Mouse (Mus musculus) stomach, embryonic 15.5 days (tissue): Measurements from ENCODE around the gene Gclc. TPM values are rescaled to one million over a fixed set of nuclear protein-coding genes. Genes with fewer than 3 reads are reported as not detected.
A peak's percentile ranks its signal among the peaks of the same experiment; 100 is the strongest.
"Not testable (repeated sequence)": the region's sequence is repeated elsewhere in the genome, so short reads cannot be mapped to it uniquely, and the experiment has no call there.

ENCODE experiments used
- ATAC-seq: fragments of 200-750 bp; cut with Nextera tagmentation; 2 replicates; pipeline ENCODE4 v1.8.0; 2017; ENCODE audit warnings: low read depth, moderate number of reproducible peaks, moderate TSS enrichment; ENCODE audit not compliant: insufficient read depth, low FRiP score
- H3K27ac ChIP-seq: fragments of 300-500 bp; sonication (generic); 2 replicates; pipeline ENCODE4 v1.5.1; 2015; ENCODE audit warnings: mild to moderate bottlenecking, inconsistent platforms
- H3K27me3 ChIP-seq: fragments of 300-500 bp; sonication (generic); replicated peaks from 2 replicates; pipeline ENCODE4 v1.6.1; 2015; ENCODE audit warnings: inconsistent platforms
- H3K36me3 ChIP-seq: fragments of 300-500 bp; sonication (generic); 2 replicates; pipeline ENCODE4 v1.6.1; 2015; ENCODE audit warnings: inconsistent platforms
- H3K4me1 ChIP-seq: fragments of 300-500 bp; sonication (generic); 2 replicates; pipeline ENCODE4 v1.6.1; 2015; ENCODE audit warnings: inconsistent platforms
- H3K4me2 ChIP-seq: fragments of 300-500 bp; sonication (generic); 2 replicates; pipeline ENCODE4 v1.6.1; 2015; ENCODE audit warnings: mild to moderate bottlenecking, inconsistent platforms
- H3K4me3 ChIP-seq: fragments of 300-500 bp; sonication (generic); replicated peaks from 2 replicates; pipeline ENCODE4 v1.5.1; 2015; ENCODE audit warnings: inconsistent platforms
- H3K9ac ChIP-seq: fragments of 300-500 bp; sonication (generic); 2 replicates; pipeline ENCODE4 v1.6.1; 2015; ENCODE audit warnings: inconsistent platforms
- H3K9me3 ChIP-seq: fragments of 300-500 bp; sonication (generic); 2 replicates; pipeline ENCODE4 v1.6.1; 2016; ENCODE audit warnings: inconsistent platforms
- WGBS: fragments of 180-500 bp; shearing (Covaris S2); methylation state at CpG from one replicate; pipeline ENCODE4 v1.1.7; 2015; 5-methylcytosine and 5-hydroxymethylcytosine counted together
- polyA plus RNA-seq: library from polyadenylated mRNA; unstranded; fragments of >200 nt; fragmentation: Nextera tagmentation; extraction: Ambion mirVana; gene quantifications from 2 replicates; pipeline ENCODE4 v1.2.1, GENCODE M21; 2015

The Gclc gene
- polyA plus RNA-seq, 1 experiment from 2014 or later: 15.8 TPM

GRCm38 (mm10) chr9:77719675-77720074 is 34.7 kb upstream of the Gclc start:
- Histone ChIP-seq H3K36me3 (no peaks in the 10 kb centered on the region), H3K9me3 (no peaks in the 10 kb centered on the region), H3K4me2 (no peak overlapping the region), H3K9ac (no peak overlapping the region), H3K4me1 (no peaks in the 10 kb centered on the region), H3K27me3 (no peaks in the 10 kb centered on the region), H3K4me3 (no peak overlapping the region), H3K27ac (no peak overlapping the region)
- WGBS: 91% methylated on average over 1 of the region's 1 CpGs
- no peak for ATAC-seq

GRCm38 (mm10) chr9:77722381-77722780 is 32.0 kb upstream of the Gclc start:
- H3K4me2 ChIP-seq: no peak overlapping the region
- H3K9ac ChIP-seq: no peak overlapping the region
- H3K9me3 ChIP-seq: no peaks in the 10 kb centered on the region
- no peak; the same call in 1 of the 2 replicates for ATAC-seq
- H3K4me1 ChIP-seq: no peaks in the 10 kb centered on the region
- H3K4me3 ChIP-seq: no peak overlapping the region
- no peaks in the 10 kb centered on the region for H3K27me3 ChIP-seq
- 83% methylated on average over 1 of the region's 1 CpGs for WGBS
- no peaks in the 10 kb centered on the region for H3K36me3 ChIP-seq
- no peak overlapping the region for H3K27ac ChIP-seq

DNA sequence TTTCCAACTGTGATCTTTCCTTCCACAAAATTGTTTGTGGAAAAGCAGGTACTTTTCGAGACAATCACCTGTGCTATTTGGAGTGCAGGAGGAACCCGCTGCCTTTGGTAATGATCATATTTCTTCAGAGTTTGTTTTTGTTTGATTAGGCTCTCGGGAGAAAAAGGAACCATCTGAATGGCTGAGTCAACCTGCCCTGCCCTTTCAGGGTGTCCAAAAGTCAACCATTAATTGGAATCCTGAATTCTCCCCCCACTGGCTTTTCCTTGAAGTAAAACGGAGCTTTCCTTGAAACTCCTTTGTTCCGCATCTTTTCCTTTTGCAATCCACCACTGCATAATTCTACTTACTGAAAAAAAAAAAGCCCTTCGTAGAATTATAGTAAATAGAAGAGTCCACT is 30.1 kb upstream of the Gclc start:
- H3K4me3 ChIP-seq: no peak overlapping the region

GRCm38 (mm10) chr9:77725448-77725847 is 28.9 kb upstream of the Gclc start:
- Histone ChIP-seq H3K36me3 (no peaks in the 10 kb centered on the region), H3K4me2 (no peak overlapping the region), H3K9ac (no peak overlapping the region), H3K27ac (no peak overlapping the region), H3K4me3 (no peak overlapping the region), H3K9me3 (no peaks in the 10 kb centered on the region), H3K27me3 (no peaks in the 10 kb centered on the region), H3K4me1 (no peaks in the 10 kb centered on the region)
- ATAC-seq: no peak
- WGBS: 74% methylated on average over 8 of the region's 8 CpGs

More for the DNA sequence above, 30.1 kb upstream of the Gclc start:
- no peaks in the 10 kb centered on the region for H3K9me3 ChIP-seq
- no peaks in the 10 kb centered on the region for H3K4me1 ChIP-seq
- H3K27me3 ChIP-seq: no peaks in the 10 kb centered on the region
- no peaks in the 10 kb centered on the region for H3K36me3 ChIP-seq
- no peak overlapping the region for H3K27ac ChIP-seq
- no peak overlapping the region for H3K4me2 ChIP-seq
- 58% methylated on average over 6 of the region's 6 CpGs for WGBS
- H3K9ac ChIP-seq: no peak overlapping the region
- ATAC-seq: no peak

GRCm38 (mm10) chr9:77726018-77726684 is 28.2 kb upstream of the Gclc start:
- H3K4me3 ChIP-seq: no peak overlapping the region
- H3K27me3 ChIP-seq: no peaks in the 10 kb centered on the region
- ATAC-seq: no peak
- no peaks in the 10 kb centered on the region for H3K4me1 ChIP-seq
- H3K4me2 ChIP-seq: no peak overlapping the region
- H3K36me3 ChIP-seq: no peaks in the 10 kb centered on the region
- H3K27ac ChIP-seq: no peak overlapping the region
- no peaks in the 10 kb centered on the region for H3K9me3 ChIP-seq
- 87% methylated on average over 6 of the region's 6 CpGs for WGBS
- no peak overlapping the region for H3K9ac ChIP-seq

DNA sequence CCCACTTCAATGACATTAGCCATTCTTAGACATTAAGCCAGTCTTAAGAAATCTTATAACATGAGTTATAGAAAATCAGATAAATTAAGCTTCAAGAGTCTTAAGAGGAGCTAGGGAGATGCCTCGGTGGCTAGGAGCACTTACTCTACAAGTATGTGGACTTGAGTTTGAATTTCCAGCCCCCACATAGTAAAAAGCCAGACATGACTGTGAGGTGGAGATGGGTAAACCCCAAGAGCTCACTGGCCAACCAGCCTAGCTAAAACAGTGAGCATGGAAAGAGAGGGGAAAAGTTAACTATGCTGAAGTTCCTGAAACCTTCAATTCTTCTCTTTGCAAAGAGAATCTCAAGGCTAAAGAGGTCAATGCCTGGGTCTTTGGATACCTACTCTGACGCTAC is 27.3 kb upstream of the Gclc start:
- no peaks in the 10 kb centered on the region for H3K36me3 ChIP-seq
- no peaks in the 10 kb centered on the region for H3K27me3 ChIP-seq
- no peak for ATAC-seq
- H3K4me1 ChIP-seq: no peaks in the 10 kb centered on the region
- H3K4me2 ChIP-seq: no peak overlapping the region
- H3K4me3 ChIP-seq: no peak overlapping the region
- WGBS: 83% methylated on average over 2 of the region's 2 CpGs
- H3K9me3 ChIP-seq: no peaks in the 10 kb centered on the region
- no peak overlapping the region for H3K27ac ChIP-seq
- H3K9ac ChIP-seq: no peak overlapping the region

DNA sequence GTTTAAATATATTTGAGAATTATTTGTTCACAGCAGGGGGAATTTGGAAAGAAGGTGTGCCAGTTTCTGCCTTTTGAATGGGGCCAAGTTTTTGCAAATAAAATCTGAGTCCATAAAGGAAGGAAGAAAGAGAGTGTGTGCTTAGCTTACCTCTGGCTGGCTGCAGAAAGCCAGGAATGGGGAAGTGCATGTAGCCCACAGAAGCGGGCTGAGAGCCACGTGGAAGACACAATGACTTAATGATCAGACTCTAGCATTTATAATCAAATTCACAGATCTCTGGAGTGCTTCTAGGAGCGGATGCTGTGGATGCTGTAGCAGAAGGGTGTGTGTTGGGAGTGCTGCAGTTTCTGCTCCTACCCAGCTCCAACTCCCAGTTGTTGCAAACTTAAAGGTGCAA is 22.3 kb upstream of the Gclc start:
- no peak overlapping the region for H3K27ac ChIP-seq
- 41% methylated on average over 3 of the region's 3 CpGs for WGBS

DNA sequence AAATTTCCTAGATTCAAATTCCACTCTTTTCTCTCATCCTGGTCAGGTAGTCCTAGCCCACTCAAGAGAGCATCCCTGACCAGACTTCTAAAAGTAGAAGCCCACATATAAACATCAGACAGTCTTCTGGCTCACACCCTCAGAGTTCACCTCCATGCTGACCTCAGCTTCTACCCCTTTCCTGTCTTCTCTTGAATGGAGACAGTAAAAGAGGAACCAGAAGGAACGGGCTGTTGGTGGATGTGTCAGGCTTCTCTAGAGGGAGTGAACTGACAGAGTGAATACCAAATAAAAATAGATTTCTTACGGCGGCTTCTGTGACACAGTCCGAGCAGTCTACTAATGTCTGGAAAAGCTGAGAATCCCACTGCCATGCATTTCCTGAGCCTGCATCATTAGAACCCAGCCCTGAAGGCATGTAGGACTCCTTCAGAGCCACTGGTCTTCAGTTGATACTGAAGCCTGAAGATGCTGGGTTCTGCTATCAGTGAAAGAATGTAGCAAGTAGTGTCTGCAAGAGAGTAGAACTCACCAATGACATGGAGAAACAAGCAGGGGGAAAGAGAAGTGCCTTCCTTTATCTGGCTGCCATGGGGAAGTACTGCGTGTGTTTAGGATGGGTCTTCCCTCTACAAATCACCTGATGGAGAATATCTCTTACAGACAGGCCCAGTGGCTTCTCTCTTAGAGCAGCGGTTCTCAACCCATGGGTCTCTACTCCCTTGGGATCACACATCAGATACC is 16.9 kb upstream of the Gclc start:
- no peak for ATAC-seq
- Histone ChIP-seq H3K27me3 (no peaks in the 10 kb centered on the region), H3K4me1 (no peaks in the 10 kb centered on the region), H3K4me3 (no peak overlapping the region), H3K9me3 (no peaks in the 10 kb centered on the region), H3K36me3 (no peaks in the 10 kb centered on the region), H3K9ac (no peak overlapping the region), H3K4me2 (no peak overlapping the region), H3K27ac (no peak overlapping the region)
- WGBS: 79% methylated on average over 6 of the region's 6 CpGs

More for the DNA sequence above, 22.3 kb upstream of the Gclc start:
- H3K4me1 ChIP-seq: no peaks in the 10 kb centered on the region
- ATAC-seq: no peak
- no peak overlapping the region for H3K9ac ChIP-seq
- no peaks in the 10 kb centered on the region for H3K9me3 ChIP-seq
- H3K4me3 ChIP-seq: no peak overlapping the region
- H3K4me2 ChIP-seq: no peak overlapping the region
- no peaks in the 10 kb centered on the region for H3K27me3 ChIP-seq
- H3K36me3 ChIP-seq: no peaks in the 10 kb centered on the region

DNA sequence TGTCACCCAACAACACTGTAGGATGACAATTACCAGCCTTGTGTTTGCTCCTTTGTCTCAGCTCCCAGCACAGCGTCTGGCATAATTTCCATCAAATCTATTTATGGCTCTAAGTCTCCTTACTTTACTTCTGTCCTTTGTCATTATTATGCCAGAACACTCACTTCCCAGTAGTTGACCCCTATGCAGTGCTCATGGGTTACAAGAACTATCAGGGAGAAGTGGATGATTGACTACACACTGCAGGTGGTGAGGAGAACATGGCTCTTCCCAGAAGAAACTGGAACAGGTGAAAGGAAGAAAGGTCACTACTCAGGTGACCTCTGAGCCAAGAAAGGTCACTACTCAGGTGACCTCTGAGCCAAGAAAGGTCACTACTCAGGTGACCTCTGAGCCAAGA is 12.9 kb upstream of the Gclc start:
- 55% methylated on average over 1 of the region's 1 CpGs for WGBS
- no peak overlapping the region for H3K4me2 ChIP-seq
- no peak overlapping the region for H3K9ac ChIP-seq
- no peaks in the 10 kb centered on the region for H3K4me1 ChIP-seq
- no peaks in the 10 kb centered on the region for H3K9me3 ChIP-seq
- H3K36me3 ChIP-seq: no peaks in the 10 kb centered on the region
- no peaks in the 10 kb centered on the region for H3K27me3 ChIP-seq
- no peak for ATAC-seq
- H3K27ac ChIP-seq: no peak overlapping the region
- no peak overlapping the region for H3K4me3 ChIP-seq

GRCm38 (mm10) chr9:77744798-77745197 is 9.5 kb upstream of the Gclc start:
- peak; percentile 83 for ATAC-seq
- Histone ChIP-seq H3K4me3 (no peak overlapping the region), H3K36me3 (no peaks in the 10 kb centered on the region), H3K9me3 (no peaks in the 10 kb centered on the region), H3K9ac (no peak overlapping the region), H3K4me1 (0 out of 2 replicates have a peak, but pooled peaks cover 4% of the 10 kb centered on the region), H3K27me3 (no peaks in the 10 kb centered on the region), H3K4me2 (no peak overlapping the region), H3K27ac (no peak overlapping the region)
- WGBS: 20% methylated on average over 3 of the region's 3 CpGs

- H3K4me3 ChIP-seq: no peak overlapping the region
- H3K9me3 ChIP-seq: no peaks in the 10 kb centered on the region
- no peaks in the 10 kb centered on the region for H3K36me3 ChIP-seq
- no peak overlapping the region for H3K27ac ChIP-seq
- H3K9ac ChIP-seq: no peak overlapping the region
- H3K27me3 ChIP-seq: no peaks in the 10 kb centered on the region
- ATAC-seq: no peak
- H3K4me1 ChIP-seq: 0 out of 2 replicates have a peak, but pooled peaks cover 8% of the 10 kb centered on the region
- no peak overlapping the region for H3K4me2 ChIP-seq
- WGBS: 31% methylated on average over 2 of the region's 2 CpGs
These were observed 8.0 kb upstream of the Gclc start for GRCm38 (mm10) chr9:77746315-77746714.

DNA sequence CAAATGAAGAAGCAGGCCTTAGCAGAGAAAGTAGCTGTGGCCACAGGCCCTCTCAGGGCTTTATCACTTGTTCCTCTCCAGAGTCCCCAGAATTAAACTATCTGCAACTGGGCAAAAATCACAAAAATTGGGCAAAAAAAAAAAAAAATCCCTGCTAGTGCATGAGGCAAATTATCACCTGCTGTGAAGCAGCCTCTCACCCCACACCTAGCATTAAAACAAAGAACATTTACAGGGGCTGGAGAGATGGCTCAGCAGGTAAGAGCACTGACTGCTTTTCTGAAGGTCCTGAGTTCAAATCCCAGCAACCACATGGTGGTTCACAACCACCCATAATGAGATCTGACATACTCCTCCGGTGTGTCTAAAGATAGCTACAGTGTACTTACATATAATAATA is 6.0 kb upstream of the Gclc start:
- WGBS: 90% methylated on average over 1 of the region's 1 CpGs
- ATAC-seq, H3K9me3 ChIP-seq, H3K27ac ChIP-seq, H3K4me2 ChIP-seq, H3K9ac ChIP-seq, H3K27me3 ChIP-seq, H3K36me3 ChIP-seq, H3K4me3 ChIP-seq, H3K4me1 ChIP-seq: not testable (repeated sequence)
